Mouse (Mus musculus): ENCODE data around the gene Prph.
A peak's percentile ranks its signal among the peaks of the same experiment; 100 is the strongest.

Gene Prph

DNA sequence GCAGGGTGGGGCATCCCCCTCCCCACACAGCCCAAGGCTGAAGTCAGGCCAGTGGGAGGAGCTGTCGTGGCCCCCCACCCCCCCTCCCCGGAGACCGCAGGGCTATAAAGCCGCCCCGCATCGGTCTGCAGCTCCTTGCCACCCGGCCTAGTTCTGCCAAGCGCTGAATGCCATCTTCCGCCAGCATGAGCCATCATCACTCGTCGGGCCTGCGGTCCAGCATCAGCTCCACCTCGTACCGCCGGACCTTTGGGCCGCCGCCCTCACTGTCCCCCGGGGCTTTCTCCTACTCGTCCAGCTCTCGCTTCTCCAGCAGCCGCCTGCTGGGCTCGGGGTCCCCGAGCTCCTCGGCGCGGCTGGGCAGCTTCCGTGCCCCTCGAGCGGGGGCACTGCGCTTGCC, at the start of gene Prph:
Prph (plus strand) TSS at position 135 of the 400 bp plus-strand sequence.
- DNase-seq (ENCODE audit: low read depth, low spot score): no peak

DNA sequence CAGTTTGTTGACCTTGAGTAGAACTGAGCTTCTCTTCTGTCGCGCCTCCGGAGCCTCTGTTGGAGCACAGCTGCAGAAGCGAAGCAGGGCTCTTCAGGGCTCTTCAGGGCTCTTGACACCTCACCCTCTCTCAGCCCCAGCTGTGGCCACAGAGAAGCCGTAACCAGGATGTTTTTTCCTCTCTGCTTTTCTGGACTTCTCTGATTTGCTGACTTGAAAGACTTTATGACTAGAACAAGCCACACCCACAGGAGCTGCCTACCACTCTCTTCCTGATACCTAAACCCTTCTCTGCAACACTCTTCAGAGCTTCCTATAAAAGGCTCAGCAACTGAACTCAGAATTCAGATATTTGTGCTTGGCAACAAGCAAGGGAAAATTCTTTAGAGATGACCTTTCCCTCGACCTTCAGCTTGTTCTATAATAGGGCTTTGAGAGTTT, 46.2 kb upstream of the Prph start:
- DNase-seq (ENCODE audit: low read depth, low spot score): no peak

DNA sequence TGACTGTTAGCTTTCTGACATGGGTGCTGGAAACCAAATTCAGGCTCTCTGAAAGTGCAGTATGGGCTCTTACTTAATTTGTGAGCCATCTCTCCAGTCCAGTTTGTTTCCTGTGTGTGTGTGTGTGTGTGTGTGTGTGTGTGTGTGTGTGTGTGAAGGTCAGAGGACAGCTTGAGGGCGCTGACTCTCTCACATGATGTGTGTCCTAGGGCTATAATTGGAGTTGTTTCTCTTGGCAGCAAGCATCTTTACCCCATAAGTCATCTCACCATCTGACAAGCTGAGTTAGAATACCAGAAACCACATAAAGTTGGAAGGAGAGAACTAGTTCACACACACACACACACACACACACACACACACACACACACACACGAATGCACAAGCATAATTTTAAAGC, 44.1 kb upstream of the Prph start:
- DNase-seq (ENCODE audit: low read depth, low spot score): no peak

DNA sequence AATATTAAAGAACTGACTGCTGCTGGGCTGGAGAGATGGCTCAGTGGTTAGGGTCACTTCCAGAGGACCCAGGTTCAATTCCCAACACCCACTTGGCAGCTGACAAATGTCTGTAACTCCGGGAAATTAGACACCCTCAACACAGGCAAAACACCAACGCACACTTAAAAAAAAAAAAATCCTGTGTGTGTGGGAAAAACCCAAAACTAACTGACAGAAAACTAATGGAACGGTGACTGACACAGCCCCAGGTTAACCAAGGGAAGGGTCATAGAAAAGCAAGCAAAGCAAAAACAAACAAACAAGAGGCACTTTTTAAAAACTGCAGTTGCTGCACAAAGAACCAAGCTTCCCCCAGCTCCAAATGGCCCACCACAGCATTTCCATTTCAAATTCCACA, 43.0 kb upstream of the Prph start:
- DNase-seq (ENCODE audit: low read depth, low spot score): no peak

DNA sequence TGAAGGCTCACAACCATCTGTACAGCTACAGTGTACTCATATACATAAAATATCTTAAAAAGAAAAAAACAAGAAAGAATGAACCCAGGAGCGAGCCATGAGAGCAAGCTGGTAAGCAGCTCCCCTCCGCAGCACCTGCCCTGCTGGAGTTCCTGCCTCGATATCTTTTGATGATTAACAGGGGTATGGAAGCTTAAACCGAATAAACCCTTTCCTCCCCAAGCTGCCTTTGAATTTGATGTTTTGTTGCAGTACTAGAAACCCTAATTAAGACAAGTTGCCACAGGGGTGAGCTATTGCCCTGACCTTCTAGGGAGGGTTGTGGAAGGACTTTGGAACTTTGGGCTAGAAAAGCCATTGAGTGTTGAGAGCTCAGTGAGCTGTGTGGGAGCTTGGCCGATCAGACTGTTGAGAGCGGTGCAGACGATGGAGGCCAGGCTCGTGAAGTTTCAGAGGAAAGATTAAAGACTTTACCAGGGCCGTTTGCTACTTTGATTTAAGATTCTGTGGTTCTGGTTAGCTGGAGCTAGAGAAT, 40.4 kb upstream of the Prph start:
- DNase-seq (ENCODE audit: low read depth, low spot score): no peak

DNA sequence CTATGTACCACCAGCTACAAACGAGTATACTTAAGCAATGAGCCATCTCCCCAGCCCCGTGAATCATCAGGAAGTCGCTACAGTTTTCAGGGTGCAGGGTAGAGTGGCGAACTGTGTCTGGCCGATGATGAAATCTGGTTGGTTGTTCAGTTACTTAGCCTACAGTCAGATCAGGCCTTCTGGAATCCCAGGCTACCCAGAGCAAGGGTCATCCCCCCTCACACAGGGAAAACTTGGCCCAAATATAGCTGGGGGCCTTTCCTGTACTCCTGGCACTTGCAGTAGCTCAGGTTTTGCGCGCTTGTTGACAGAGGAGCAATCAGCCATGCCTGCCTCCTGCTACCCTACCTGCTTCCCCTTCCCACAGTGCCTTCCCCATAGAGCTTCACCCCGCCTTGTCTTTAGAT, 37.6 kb upstream of the Prph start:
- DNase-seq (ENCODE audit: low read depth, low spot score): no peak

DNA sequence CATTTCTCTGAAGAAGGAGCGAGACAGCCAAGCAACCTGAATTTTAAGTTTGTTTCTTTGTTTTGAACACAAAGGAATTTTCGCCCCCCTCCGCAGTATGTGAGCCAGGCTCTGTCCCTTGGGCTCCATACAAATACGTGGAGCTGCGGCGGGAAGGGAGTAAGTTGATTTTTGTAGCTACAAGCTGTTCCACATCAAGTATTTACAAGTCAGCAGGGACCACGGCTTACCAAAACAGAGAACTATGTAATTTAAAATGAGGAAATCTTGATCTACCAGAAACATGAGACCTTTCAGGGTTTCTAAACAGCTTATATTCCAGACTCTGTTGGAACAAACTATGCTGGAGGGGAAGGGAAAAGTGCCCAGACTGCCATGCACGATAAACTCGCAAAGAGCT, 37.0 kb upstream of the Prph start:
- DNase-seq (ENCODE audit: low read depth, low spot score): no peak

DNA sequence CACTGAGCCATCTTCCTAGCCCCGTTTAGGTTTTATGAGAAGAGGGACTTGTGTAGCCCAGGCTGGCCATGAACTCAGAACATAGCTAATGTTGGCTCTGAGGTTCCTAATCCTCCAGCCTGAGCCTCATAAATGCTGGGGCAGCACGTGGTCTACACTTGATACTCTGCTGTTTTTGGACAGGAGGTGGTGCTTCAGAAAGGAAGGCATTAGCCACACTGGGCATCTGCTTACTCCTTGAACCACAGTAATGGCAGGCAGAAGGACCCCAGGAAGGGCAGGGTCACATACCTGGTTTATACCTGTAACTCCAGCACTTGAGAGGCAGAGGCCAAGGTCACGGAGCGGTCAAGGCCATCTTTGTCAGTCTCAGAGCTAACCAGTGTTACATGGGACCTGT, 36.3 kb upstream of the Prph start:
- DNase-seq (ENCODE audit: low read depth, low spot score): no peak

DNA sequence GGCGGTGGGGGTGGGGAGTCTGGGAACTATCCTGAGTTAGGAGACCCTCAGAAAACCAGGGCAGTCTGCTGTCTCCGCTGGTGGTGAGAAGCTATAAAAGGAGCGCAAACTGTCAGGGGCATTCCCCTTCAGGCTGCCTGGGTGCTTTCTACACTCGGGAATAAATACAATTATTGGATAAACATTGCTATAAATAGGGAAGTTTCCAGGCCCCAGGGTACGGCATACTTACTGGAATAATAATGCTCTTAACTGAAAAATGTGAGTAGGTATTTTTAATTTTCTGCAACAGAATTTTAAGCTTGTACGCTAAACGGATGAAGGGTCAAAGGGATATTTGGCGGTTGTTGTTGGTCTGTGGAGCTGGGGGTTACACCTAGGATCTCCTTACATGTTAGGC, 35.5 kb upstream of the Prph start:
- no peak for DNase-seq (ENCODE audit: low read depth, low spot score)

DNA sequence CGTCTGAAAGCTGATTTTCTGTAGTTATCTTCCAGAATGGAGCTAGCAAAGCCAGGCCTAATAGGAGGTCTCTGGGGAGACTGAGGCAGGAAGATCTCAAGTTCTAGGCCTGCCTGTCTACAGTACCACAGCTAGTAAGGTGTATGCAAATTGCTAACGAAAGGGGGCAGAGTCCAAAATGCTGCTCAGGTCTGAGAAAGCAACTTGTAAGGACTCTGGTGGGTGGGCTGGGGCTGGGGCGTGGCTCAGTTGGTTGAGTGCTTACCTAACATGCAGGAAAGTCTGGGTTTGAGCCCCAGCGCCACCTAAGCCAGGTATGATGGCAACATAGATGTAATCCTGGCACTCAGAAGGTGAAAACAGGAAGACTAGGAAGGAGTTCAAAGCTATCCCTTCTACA, 34.8 kb upstream of the Prph start:
- DNase-seq (ENCODE audit: low read depth, low spot score): no peak

DNA sequence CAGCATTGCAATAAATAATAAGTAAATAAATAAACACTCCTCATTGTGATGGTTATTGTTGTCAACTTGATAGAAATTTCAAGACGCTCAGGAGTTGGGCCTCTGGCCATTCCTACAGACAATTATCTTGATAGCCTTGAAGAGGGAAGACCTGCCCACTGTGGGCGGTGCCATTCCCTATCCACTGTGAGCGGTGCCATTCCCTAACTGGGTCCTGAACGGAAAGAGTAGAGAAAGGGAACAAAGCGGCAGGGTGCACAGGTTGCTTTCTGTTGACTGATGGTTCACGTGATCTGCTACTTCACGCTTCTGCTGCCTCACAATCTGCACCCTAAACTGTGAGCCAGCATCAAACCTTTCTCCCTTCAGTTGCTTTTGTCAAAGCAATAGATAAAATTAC, 33.7 kb upstream of the Prph start:
- no peak for DNase-seq (ENCODE audit: low read depth, low spot score)

DNA sequence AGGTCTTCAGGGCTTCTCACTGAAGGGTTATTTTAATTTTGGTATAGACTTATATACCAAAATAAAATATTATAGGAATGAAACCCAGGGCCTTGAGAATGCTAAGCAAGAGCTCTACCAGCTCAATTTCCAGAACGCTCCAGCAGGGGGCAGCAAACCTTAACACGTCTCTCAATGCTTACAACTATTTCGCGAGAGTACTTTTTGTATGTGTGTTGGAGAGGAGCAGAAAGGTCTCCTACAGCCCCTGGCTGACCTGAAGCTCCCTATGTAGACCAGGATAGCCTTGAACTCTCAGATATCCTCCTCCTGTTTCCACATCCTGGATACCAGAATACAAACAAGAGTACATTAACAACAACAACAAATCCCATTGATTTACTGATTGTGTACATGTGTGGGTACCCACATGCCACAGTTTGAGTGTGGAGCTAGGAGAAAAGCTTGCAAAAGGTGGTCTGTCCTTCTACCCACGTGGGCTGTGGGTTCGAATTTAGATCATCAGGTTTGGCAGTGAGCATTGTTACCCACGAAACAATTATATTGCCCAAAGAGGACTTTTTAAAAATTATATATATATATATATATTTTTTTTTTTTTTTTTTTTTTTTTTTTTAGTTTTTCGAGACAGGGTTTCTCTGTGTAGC, 30.2 kb upstream of the Prph start:
- peak; percentile 75 for DNase-seq (ENCODE audit: low read depth, low spot score)

DNA sequence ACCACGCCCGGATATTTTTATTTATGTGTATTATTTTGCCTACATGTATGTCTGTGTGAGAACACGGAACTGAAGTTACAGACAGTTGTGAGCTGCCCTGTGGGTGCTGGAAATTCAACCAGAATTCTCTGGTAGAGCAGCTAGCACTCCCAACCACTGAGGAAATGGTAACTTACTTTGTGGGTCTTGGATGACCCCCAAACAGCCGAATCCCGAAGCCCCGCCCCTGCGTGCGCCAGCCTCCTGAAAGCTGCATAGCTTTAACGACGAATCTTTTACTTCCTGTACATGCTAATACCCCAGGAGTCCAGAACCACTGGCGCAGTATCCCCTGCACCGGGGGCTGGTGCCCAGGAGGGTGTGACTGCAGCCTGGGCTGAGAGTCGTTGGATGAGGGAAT, 29.6 kb upstream of the Prph start:
- DNase-seq (ENCODE audit: low read depth, low spot score): no peak

DNA sequence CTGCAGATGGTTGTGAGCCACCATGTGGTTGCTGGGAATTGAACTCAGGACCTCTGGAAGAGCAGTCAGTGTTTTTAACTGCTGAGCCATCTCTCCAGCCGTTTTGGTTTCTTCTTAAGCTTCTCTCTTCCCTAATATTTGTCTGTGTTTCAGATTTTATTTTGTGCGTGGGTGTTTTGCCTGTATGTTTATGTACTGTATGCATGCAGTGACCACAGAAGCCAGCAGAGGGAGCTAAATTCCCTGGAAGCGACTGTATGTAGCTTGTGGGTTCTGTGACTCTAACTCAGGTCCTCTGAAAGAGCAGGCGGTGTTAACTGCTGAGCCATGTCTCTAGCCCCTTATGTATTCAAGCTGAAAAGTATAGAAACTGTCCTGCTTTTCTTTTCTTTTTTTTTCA, 28.7 kb upstream of the Prph start:
- peak; percentile 76 for DNase-seq (ENCODE audit: low read depth, low spot score)

DNA sequence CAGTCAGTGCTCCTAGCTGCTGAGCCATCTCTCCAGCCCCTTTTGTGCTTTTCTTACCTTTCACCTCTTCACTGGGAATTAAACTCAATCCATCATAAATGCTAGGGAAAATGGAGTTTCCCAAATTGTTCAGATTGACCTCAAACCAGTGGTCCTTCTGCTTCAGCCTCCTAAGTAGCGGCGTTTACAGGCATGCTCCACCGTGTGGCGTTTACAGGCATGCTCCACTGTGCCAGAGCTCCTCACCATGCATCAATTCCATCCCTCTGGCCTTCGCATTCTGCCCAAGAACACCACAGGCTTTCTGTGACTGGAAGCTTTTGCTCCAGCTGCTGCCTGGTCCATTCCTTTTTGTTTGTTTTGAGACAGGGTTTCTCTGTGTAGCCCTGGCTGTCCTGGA, 27.9 kb upstream of the Prph start:
- no peak for DNase-seq (ENCODE audit: low read depth, low spot score)

DNA sequence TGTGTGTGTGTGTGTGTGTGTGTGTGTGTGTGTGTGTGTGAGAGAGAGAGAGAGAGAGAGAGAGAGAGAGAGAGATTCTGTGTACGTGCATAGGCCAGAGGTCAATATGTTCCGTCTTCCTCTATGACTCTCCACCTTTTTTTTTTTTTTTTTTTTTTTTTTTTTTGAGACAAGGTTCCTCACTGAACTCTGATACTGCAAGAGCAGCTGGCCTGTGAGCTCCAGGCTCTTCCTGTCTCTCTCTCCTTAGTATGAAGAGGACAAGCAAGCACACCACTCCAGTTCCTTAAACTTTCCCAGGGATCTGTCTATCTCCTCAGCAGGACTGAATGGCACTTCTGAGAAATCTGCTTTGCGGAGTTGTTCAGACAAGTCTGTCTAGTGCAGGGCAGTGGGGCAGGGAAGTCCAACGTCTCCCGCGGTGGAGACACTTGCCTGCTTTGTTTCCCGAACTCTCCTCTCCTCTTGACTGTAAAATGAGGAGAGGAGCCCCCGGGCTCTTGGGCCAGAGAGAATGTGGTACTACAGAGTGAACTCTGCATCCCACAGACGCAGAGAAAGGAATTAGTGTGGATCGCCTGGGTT, 26.0 kb upstream of the Prph start:
- DNase-seq (ENCODE audit: low read depth, low spot score): peak; percentile 37

DNA sequence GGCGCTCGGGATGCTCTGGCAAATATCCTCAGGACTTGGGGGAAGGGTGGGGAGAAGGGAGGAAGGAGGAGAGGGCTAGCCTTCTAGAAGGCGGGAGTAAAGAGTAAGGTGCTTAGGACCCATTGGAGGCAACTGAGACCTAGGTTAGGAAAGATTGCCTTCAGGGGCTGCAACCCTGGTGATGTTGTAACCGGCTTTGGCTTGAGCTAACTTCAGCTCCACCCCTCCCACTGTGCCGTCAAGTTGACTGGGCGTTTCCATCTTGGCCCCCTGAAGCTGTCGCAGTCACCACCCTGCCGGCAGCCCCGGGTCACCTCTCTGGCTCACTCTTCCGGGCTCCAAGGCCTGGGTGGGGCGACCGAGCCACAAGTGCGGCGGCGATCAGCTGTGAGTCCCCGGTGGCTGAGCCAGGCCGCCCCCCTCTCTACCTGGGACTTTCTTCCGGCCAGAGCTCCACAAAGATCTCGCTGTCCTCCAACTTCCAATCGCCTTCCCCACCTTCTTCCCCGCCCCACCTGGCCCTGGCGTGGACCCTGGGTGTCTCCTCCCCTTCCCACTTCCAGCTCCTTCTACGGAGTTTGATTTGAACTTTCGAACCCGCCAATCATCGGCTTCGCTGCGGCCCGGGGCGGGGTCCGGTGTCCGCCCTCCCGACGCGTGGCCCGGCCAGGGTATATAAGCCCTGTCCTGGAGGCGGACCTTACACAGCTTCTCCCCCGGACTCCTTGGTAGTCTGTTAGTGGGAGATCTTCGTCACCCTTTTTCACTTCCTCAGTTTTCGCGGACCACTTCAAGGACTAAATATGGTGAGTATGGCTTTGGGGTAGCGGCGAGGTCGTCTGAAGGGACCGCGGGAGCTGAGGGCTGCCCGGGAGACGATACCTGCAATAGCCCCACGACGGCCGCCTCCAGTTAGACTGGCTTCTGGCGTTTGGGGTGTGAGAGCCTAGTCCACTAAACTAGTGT, 25.1 kb upstream of the Prph start, which contains the start of gene Tuba1c:
Tuba1c (plus strand) TSS at position 273 of the 966 bp plus-strand sequence.
- DNase-seq (ENCODE audit: low read depth, low spot score): peak; percentile 91

DNA sequence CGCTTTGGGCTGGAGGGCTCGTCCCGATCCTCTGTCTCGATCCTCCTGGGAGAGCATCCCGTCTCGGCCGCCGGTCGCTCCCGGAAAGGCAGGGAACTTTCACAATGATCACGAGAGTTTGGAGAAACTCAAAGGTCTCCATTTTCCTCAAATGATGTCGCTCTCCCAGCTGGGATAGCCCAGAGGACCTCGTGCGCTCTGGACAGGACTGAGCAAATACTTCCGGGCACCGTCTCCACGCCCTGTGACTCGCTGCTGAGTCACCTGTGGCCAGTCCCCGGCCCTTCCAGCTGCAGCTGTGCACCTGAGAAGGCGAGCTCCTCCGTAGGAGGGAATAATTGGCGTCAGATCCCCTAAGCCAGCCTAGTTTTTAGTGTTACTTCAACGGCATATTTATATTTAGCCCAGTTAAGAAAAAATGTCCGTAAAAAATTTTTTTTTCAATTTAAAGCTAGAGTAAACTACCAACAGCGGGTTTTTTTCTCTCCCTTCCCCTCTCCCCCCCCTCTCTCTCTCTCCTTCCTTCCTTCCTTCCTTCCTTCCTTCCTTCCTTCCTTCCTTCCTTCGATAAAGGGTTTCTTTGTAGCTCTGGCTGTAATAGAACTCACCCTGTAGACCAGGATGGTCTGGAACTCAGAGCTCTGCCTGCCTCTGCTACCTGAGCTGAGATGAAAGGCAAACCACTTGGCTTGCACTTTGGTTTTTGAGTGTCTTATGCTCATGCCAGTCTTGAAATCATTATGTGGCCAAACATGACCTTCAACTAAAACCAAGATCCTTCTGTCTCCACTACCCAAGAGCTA, 24.2 kb upstream of the Prph start:
- peak; percentile 62 for DNase-seq (ENCODE audit: low read depth, low spot score)

DNA sequence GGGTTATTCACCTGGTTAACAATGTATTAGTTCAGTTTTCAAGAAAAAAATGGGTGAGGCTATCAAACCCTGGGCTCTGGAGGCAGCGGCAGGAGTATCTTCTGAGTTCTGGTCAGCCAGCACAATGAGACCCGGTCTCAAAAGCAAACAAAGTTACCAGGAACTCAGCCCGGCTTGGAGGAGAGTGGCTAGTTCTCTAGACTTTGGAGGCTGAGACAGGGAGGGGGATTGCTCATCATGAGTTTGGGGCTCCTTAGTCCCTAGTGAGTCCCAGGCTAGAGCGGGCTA, 23.6 kb upstream of the Prph start:
- DNase-seq (ENCODE audit: low read depth, low spot score): no peak

DNA sequence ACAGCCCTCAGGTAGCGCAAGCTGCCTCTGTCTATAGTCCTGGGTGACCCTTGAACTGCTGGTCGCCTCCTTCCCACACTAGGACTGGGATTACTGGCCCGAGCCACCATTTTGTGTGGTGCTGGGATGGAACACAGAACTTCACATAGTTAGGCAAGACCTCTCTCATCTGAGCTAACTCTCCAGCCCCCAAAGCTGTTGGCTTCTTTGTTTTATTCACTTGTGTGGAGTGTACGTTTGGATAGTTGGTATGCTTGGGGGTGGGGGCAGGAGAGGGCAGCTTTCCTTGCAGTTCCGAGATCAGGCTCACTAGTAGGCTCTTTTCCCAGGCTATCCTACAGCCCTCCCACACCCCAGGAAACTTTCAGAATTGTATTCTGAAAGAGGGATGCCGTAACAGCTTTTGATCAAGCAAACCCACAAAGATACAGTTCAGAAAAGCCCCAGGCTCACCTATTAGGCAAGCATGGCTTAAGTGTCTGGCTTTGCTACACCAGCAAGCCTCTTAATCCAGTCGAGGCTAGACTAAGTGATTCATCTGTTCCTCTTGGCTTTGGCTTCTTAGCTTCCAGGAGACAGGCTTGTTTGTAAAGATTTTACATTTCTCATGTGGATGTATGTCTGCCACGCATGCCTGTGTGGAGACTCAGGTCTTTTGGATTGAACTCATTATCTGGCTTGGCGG, 22.8 kb upstream of the Prph start:
- no peak for DNase-seq (ENCODE audit: low read depth, low spot score)

DNA sequence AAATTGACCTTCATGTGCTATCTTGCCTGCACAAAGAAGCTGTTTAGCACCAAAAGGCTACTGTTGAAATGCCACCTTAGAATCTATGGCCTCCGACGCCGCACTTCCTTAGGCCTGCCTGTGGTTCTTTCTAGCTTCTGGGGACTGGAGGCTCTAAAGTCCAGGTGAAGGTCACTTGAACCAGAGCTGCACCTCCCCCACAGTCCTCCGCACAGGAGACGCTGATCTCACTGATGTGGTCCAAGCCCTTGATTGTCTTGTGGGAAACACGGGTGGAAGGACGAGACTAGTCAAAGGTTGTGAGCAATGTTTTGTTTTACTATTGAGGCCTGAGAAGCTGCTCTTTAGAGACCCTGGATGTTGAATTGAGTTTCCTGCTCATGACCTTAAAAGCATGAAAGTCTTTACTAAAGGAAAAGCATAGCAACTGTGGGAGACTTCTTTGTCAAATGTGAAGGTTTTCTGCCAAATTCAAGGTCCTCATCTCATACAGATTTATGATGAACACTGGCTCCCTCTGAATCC, 22.2 kb upstream of the Prph start:
- no peak for DNase-seq (ENCODE audit: low read depth, low spot score)
